Mouse (Mus musculus): Measurements from ENCODE around the gene Chil6. TPM values are rescaled to one million over a fixed set of nuclear protein-coding genes. Genes with fewer than 3 reads are reported as not detected.

The Chil6 gene
- polyA plus RNA-seq (2016; fragmentation: Nextera tagmentation; extraction: Ambion mirVana) = not detected in 2 replicates

- no peak within 1 kb of the TSS for H3K4me2 ChIP-seq (replicated peaks)
- no peak for ATAC-seq (ENCODE audit: low FRiP score)
- no peaks in the 10 kb centered on the region for H3K4me1 ChIP-seq
- H3K27ac ChIP-seq = no peak within 1 kb of the TSS
- no peak within 1 kb of the TSS for H3K9ac ChIP-seq
- H3K27me3 ChIP-seq = no peaks in the 10 kb centered on the region
- no peaks in the 10 kb centered on the region for H3K9me3 ChIP-seq (replicated peaks)
- H3K36me3 ChIP-seq = no peaks in the 10 kb centered on the region
- H3K4me3 ChIP-seq = no peak within 1 kb of the TSS
Observed at GRCm38 (mm10) chr3:106406082-106406481, at the start of gene Chil6. Gene Chil6, minus strand, starts transcription at chr3:106406182.

GRCm38 (mm10) chr3:106452616-106453015 is 46.6 kb upstream of the Chil6 start:
- WGBS = 77% methylated on average over 4 of the region's 4 CpGs
- no peaks in the 10 kb centered on the region for H3K36me3 ChIP-seq
- no peak for ATAC-seq (ENCODE audit: low FRiP score)

DNA sequence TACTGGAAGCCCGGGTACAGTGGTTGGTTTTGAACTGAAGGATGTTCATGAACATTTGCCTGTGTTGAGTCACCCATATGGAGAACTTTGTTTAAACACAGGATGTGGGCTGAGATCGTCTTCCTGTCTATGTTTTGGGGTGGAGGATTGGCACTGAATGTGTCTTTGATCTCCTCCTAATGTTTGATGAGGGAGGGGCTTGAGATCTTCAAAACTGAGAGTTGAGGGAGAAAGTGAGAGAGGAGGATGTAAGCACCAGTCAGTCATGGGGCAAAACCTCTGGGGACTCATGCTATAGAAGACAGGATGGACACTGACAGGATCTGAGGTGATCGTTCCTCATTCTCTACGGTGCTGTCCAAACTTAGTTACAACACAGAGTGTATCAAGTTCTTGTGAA is 43.6 kb upstream of the Chil6 start:
- Histone ChIP-seq H3K27ac (no peak overlapping the region), H3K4me2 (replicated peaks) (no peak overlapping the region), H3K9ac (no peak overlapping the region), H3K4me1 (no peaks in the 10 kb centered on the region), H3K36me3 (no peaks in the 10 kb centered on the region), H3K27me3 (no peaks in the 10 kb centered on the region), H3K9me3 (replicated peaks) (no peaks in the 10 kb centered on the region), H3K4me3 (no peak overlapping the region)
- ATAC-seq (ENCODE audit: low FRiP score) = no peak
- 82% methylated on average over 4 of the region's 4 CpGs for WGBS

More at GRCm38 (mm10) chr3:106452616-106453015, 46.6 kb upstream of the Chil6 start:
- H3K27ac ChIP-seq = no peak overlapping the region
- no peak overlapping the region for H3K9ac ChIP-seq
- no peak overlapping the region for H3K4me2 ChIP-seq (replicated peaks)
- H3K27me3 ChIP-seq = no peaks in the 10 kb centered on the region
- H3K4me1 ChIP-seq = no peaks in the 10 kb centered on the region
- no peaks in the 10 kb centered on the region for H3K9me3 ChIP-seq (replicated peaks)
- H3K4me3 ChIP-seq = no peak overlapping the region

DNA sequence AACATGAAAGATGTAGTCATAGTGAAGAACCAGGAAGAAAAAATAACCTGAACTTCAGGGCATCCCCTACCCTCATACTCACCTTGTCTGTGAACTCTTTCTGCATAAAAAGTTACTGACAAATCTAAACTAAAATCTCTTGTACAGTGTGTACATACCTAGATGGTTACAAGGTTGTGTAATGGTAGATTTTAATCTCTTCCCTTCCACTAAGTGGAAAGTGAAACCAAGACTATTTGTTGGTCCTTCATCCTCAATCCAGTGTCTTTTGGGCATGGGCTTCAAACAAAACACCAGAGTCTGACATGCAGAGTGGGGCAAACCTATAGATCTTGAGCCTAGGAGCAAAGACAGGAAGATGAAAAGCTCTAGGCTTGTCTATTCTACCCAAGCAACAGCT is 43.0 kb upstream of the Chil6 start:
- Histone ChIP-seq H3K4me2 (replicated peaks) (no peak overlapping the region), H3K9ac (no peak overlapping the region), H3K27me3 (no peaks in the 10 kb centered on the region), H3K9me3 (replicated peaks) (no peaks in the 10 kb centered on the region), H3K27ac (no peak overlapping the region), H3K36me3 (no peaks in the 10 kb centered on the region), H3K4me3 (no peak overlapping the region), H3K4me1 (no peaks in the 10 kb centered on the region)
- no peak for ATAC-seq (ENCODE audit: low FRiP score)

GRCm38 (mm10) chr3:106448571-106448970 is 42.6 kb upstream of the Chil6 start:
- Histone ChIP-seq H3K36me3 (no peaks in the 10 kb centered on the region), H3K4me3 (no peak overlapping the region), H3K9me3 (replicated peaks) (no peaks in the 10 kb centered on the region), H3K9ac (no peak overlapping the region), H3K27me3 (no peaks in the 10 kb centered on the region), H3K27ac (no peak overlapping the region), H3K4me2 (replicated peaks) (no peak overlapping the region), H3K4me1 (no peaks in the 10 kb centered on the region)
- ATAC-seq (ENCODE audit: low FRiP score) = peak; percentile 74; the same call in 1 of the 2 replicates

Other genes with a start within 250 kb of the Chil6 start
- not detected in 2 replicates for gene Chil3, start 238.6 kb downstream of the Chil6 start, polyA plus RNA-seq (2016; fragmentation: Nextera tagmentation; extraction: Ambion mirVana)
- gene Chil4, start 186.7 kb downstream of the Chil6 start, polyA plus RNA-seq (2016; fragmentation: Nextera tagmentation; extraction: Ambion mirVana) = not detected in 2 replicates
- gene Dennd2d, start 76.2 kb upstream of the Chil6 start, polyA plus RNA-seq (2016; fragmentation: Nextera tagmentation; extraction: Ambion mirVana) = 0.43 and 0.48 TPM in 2 replicates
- gene Dram2, start 141.6 kb upstream of the Chil6 start, polyA plus RNA-seq (2016; fragmentation: Nextera tagmentation; extraction: Ambion mirVana) = 49.1 and 50.2 TPM in 2 replicates
- 36.7 and 40.7 TPM in 2 replicates for gene Cept1, start 141.6 kb upstream of the Chil6 start, polyA plus RNA-seq (2016; fragmentation: Nextera tagmentation; extraction: Ambion mirVana)